Mouse (Mus musculus): Measurements from ENCODE around the gene Tnfrsf22.
A peak's percentile ranks its signal among the peaks of the same experiment; 100 is the strongest.

Tnfrsf22 gene

GRCm38 (mm10) chr7:143629501-143629900 is 20.0 kb downstream of the Tnfrsf22 start:
- no peak for DNase-seq

DNA sequence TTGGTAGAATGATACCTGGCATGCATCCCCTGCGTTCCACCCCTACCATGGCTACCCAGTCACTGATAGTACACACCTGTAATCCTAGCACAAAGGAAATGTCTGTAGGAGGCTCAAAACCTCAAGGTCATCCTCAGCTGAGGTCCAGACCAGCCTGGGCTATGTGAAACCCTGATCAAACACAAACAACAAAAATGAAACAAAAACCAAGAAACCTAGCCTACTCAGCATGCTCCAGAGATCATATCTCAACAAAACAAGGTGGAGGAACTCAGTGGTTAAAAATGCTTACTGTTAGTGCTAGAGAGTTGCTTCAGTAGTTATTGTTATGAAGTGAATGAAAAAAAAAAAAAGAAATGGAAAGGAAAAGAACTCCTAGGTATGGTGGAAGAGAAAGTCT is 20.9 kb downstream of the Tnfrsf22 start, which contains the start of gene Tnfrsf26:
Tnfrsf26 (minus strand) TSS at position 183 of the 400 bp plus-strand sequence.
- DNase-seq, result no peak

- DNase-seq, result no peak
Observed at GRCm38 (mm10) chr7:143627555-143628286, 21.7 kb downstream of the Tnfrsf22 start.

GRCm38 (mm10) chr7:143626178-143626577 is 23.3 kb downstream of the Tnfrsf22 start:
- no peak for DNase-seq

GRCm38 (mm10) chr7:143625151-143625550 is 24.3 kb downstream of the Tnfrsf22 start:
- DNase-seq, result no peak

DNA sequence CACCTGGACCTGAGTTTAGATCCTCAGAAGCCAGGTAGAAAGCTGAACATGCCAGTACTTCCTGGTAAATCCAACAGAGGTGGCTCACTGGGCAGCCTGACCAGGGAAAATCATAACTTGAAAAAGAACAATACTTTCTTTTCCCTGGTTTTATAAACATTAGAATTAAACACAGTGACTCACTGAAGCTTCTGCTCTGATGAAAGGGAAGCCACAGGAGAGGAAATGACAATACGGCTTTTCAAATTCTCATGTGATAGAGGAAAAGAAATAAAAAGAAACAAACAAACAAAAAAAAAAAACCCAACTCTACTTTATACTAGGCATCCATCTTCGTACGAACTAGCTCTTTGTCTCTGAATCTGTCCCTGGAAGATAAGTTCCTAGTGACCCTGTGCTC is 24.9 kb downstream of the Tnfrsf22 start:
- DNase-seq, result no peak

GRCm38 (mm10) chr7:143620951-143621350 is 28.5 kb downstream of the Tnfrsf22 start:
- DNase-seq, result no peak

DNA sequence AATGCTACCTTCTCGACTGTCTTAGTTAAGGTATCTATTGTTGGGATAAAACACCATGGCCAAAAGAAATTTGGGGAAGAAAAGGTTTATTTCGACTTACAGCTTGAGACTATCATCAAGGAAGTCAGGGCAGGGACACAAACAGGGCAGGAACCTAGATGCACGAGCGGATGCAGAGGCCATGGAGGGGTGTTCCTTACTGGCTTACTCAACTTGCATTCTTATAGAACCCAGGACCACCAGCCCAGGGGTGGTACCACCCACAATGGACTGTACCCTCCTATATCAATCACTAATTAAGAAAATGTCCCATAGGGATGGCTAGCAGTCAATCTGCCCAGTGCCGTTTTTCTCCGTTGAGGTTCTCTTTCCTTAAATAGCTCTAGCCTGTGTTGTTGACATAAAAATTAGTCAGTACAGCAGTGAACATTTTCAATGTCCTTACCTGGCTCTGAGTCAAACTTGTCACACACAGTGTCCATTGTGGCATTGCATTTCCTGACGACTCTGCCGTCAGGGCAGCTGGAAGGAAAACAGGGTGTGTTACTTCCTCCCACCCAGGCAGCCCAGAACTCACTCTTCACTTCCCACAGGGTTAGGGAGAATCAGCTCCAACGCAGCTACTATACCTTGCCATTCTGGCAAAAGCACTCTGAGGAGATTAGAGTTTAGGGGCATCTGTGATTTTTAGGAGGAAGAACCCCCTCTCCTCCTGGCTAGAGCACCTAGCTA is 34.9 kb downstream of the Tnfrsf22 start:
- DNase-seq, result no peak

GRCm38 (mm10) chr7:143612215-143612614 is 37.2 kb downstream of the Tnfrsf22 start:
- DNase-seq, result no peak

GRCm38 (mm10) chr7:143605321-143605720 is 44.1 kb downstream of the Tnfrsf22 start:
- DNase-seq, result no peak

DNA sequence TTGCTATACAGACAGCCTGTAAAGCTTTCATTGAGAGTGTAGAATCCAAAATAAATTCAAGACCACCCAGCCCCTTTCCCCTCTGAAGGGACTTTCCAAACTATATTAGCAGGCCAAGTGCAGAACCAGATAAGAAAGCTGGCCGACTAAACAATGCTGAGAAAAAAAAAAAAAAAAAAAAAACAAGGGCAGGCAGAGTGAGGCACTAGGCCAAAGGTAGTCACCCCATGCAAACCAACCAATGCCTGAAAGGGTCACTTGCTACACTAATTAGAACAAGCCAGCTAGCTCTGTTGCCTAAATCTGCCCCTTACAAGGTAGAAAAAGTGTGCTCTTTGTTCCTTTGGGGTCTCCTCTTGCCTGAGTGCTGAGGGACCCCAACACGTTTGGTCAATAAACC is 44.6 kb downstream of the Tnfrsf22 start:
- DNase-seq, result no peak

DNA sequence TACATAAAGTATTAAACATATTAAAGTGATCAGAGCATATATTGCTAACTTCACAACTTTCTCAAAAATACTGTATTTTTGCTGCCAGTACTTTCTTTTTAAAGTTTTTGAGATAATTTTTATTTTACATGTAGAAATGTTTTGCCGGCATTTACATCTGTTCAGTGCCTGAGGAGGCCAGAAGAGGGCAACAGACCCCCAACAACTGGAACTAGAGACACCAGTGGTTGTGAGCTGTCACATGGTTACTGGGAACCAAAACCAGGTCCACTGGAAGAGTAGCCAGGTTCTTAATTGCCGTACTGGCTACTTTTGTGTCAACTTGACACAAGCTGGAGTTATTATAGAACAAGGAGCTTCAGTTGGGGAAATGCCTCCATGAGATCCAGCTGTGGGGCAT is 47.8 kb downstream of the Tnfrsf22 start:
- no peak for DNase-seq

GRCm38 (mm10) chr7:143600231-143600740 is 49.2 kb downstream of the Tnfrsf22 start:
- no peak for DNase-seq

GRCm38 (mm10) chr7:143599428-143600230 is 49.8 kb downstream of the Tnfrsf22 start, which contains the start of gene Cars:
TSS of gene Cars (minus strand) at chr7:143600090.
- DNase-seq, result peak; percentile 91 to 92

GRCm38 (mm10) chr7:143594865-143595264 is 54.6 kb downstream of the Tnfrsf22 start:
- DNase-seq, result no peak

GRCm38 (mm10) chr7:143592255-143592654 is 57.2 kb downstream of the Tnfrsf22 start:
- no peak for DNase-seq

- peak; percentile 50 to 62 for DNase-seq
Observed at GRCm38 (mm10) chr7:143588006-143588405, 61.5 kb downstream of the Tnfrsf22 start.

DNA sequence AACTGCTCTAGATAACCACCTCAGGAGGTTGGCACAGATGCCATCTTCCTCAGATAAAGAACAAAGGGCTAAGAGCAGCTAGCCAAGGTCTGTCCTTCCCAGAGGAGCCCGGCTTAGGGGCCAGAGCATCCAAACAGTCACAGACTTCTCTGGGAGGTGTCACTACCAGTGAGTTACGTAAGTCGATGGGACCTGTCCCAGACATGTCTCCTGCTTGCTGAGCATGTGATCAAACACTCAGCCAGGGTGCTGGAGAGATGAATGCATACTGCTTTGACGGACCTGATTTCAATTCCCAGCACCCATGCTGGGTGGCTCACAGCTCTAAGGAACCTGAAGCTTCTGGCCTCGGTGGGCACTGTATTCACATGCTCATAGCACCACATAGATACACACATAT is 61.9 kb downstream of the Tnfrsf22 start:
- no peak for DNase-seq
